Mouse (Mus musculus) liver, adult 10 weeks (tissue): ENCODE data around the gene Wfdc15a. TPM values are rescaled to one million over a fixed set of nuclear protein-coding genes. Genes with fewer than 3 reads are reported as not detected.

Experiments used
- polyA plus RNA-seq: library from polyadenylated mRNA; stranded (reverse); fragments of 350-450 nt; fragmentation: Illumina TruSeq; extraction: RNeasy Lipid Tissue Mini Kit (QIAGEN cat#74804); gene quantifications from one replicate; pipeline ENCODE4 v1.2.3, GENCODE M21; 2014; ENCODE audit warnings: low read depth, low replicate concordance

Gene Wfdc15a
- not detected for polyA plus RNA-seq

DNA sequence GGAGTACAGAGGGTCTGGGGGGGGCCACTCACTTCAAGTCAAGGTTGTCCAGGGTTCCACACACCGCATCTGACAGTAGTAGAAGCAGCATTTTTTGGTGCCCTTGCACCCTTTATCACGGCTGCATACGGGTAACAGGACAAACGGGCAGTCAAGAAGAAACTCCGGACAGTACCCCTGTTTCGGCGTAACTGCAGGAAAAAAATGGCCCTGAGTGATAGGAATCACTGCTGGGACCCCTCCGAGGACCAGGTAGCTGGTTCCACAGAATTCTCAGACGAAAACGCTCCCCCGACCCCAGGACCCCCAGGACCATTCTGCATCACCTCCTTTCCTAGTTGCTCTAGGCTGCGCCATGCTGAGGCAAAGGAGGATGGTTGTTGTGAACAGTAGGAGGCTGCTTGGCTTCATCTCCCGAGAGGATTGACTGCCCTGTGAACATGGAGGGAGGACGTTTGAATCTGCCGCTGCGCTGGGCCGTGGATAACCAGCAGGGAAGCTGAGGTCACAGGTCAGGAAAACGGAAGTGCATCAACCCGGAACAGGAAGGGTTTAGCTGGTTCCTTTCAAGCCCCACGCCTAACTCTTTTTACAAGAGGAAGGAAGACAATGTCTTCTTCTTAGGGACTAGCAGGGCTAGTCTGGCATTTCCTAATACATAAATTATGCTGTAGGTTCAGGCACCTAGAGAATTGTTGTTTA is at the start of gene Wfdc15a:
Gene Wfdc15a, minus strand, starts transcription at position 505 of the 702 bp plus-strand sequence.

DNA sequence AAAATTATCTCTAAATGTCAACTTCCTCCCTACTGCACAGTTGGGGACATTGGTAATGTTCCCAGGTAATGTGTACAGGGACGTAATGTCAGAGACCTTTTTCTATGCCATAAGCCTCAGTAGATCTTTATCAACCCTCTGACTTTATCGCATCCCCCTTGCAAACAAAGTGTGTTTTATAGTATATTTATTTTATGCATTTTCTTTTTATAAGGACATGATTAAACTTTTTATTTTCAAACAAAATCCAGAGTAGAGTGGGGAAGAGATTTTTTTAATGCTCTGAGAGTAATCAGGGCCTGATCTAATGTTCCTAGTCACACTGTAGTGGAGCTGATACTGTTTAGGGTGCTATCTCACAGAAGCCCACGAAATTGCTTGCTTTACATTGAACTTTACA is 38.4 kb upstream of the Wfdc15a start, which contains the start of gene Svs2:
Gene Svs2, minus strand, starts transcription at position 101 of the 400 bp plus-strand sequence.

DNA sequence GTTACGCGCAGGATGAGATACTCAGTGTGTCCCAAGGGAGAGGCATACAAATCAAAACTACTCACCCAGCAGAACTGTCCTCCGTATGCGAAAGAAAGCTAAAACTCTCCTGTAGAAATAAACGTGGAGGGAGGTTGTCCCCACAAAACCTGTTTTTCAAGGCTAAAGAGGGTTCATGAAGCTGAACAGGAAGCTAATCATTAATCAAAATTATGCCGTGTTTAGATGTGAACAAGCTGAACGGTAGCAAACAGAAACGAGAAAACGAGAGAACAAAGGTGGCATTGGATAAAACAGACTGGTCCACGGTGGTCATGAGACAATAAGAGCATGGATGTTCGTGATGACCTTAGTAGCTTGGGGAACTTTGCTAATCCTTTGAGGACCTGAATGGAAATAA is 21.6 kb upstream of the Wfdc15a start, which contains the start of gene Wfdc15b:
Gene Wfdc15b, minus strand, starts transcription at position 139 of the 400 bp plus-strand sequence.

DNA sequence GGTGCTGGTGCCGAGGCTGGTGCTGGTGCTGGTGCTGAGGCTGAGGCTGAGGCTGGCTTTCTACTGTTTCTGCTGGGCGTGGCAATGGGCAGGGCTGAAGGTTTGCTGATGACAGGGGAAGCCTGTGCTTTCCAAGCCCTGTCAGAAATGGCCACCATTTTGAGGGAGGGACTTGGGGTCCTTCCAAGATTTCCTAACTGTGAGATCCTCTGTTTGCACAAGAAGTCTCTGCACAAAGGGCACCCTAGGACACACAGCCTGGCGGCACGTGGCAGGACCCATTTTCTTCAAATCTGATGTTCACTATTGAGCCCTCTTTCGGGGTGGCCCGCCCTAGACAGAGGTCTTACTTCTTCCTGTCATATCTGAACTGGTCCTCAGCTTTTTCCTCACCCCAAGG is 9.4 kb downstream of the Wfdc15a start, which contains the start of gene Wfdc12:
Gene Wfdc12, minus strand, starts transcription at position 33 of the 400 bp plus-strand sequence.

DNA sequence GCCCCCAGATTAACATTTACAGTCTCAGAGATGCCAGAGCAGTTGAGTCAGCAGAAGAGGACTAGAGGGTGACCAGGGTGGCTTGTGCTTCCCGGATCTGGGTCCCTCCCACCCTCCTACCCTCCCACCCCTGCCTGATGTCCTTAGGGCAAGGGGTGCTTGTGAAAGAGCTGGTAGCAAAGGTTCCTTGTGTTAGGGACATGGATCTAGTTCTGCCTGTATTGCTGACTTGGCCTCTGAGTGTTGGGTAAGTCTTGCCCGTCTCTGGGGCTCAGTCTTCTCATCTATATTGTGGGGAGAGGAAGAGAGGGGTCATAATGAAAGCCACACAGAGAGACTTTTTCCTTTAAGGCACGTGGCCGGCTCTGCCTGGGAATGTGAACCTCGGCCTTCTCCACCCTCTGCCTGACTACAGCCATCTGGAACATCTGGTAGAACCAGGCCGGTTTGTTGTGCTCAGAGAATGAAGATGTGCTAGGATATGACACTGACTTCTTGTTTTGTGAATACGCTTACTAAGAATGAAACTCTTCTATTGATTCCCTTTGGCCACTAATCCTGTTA is 17.2 kb downstream of the Wfdc15a start, which contains the start of gene Wfdc5:
Gene Wfdc5, minus strand, starts transcription at position 51 of the 564 bp plus-strand sequence.

DNA sequence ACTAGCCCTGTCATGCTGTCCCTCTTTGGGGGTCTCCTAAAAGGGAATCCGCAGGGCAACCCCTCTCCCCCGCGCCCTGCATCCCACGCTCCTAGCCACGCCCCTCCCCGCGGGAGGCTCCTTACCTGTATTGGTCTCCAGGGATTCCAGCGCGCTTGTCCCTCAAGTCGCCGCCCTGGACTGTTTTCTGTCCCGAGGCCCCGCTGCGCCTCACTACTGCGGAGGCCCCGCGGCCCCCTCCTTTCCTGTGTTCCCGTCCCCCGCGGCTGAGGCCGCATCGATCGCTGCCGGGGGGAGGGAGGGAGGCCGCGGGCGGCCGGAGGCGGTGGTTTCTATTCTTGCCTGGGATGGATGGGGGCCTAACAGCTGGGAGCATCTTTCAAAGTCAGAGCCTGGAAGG is 29.0 kb downstream of the Wfdc15a start, which contains the start of gene Kcns1:
Gene Kcns1, minus strand, starts transcription at position 212 of the 400 bp plus-strand sequence.

Other genes starting within 250 kb of the Wfdc15a start
- gene Ywhab, start 205.2 kb downstream of the Wfdc15a start, polyA plus RNA-seq = 91.6 TPM
- not detected for gene Pabpc1l, start 174.7 kb downstream of the Wfdc15a start, polyA plus RNA-seq
- gene Stk4, start 129.8 kb downstream of the Wfdc15a start, polyA plus RNA-seq = 24.6 TPM
- gene Tomm34, start 129.0 kb downstream of the Wfdc15a start, polyA plus RNA-seq = 3.7 TPM
- gene Kcns1, start 29.0 kb downstream of the Wfdc15a start, polyA plus RNA-seq = not detected
- gene Wfdc5, start 17.4 kb downstream of the Wfdc15a start, polyA plus RNA-seq = not detected
- gene Wfdc12, start 9.5 kb downstream of the Wfdc15a start, polyA plus RNA-seq = not detected
- not detected for gene Wfdc15b, start 21.5 kb upstream of the Wfdc15a start, polyA plus RNA-seq
- gene Svs2, start 38.3 kb upstream of the Wfdc15a start, polyA plus RNA-seq = not detected
- not detected for gene Svs3b, start 56.5 kb upstream of the Wfdc15a start, polyA plus RNA-seq
- gene Svs4, start 78.3 kb upstream of the Wfdc15a start, polyA plus RNA-seq = not detected
- not detected for gene Svs3a, start 89.1 kb upstream of the Wfdc15a start, polyA plus RNA-seq
- not detected for gene Svs6, start 116.6 kb upstream of the Wfdc15a start, polyA plus RNA-seq
- not detected for gene Svs5, start 132.6 kb upstream of the Wfdc15a start, polyA plus RNA-seq
- 0.66 TPM for gene Slpi, start 189.0 kb upstream of the Wfdc15a start, polyA plus RNA-seq
- not detected for gene Rbpjl, start 203.0 kb upstream of the Wfdc15a start, polyA plus RNA-seq
- not detected for gene Matn4, start 205.0 kb upstream of the Wfdc15a start, polyA plus RNA-seq
- gene Sdc4, start 243.8 kb upstream of the Wfdc15a start, polyA plus RNA-seq = 223 TPM